Mouse (Mus musculus) spleen, embryonic (tissue): ENCODE data around the gene Kit.

Experiments used
- CTCF ChIA-PET: fragments of 350-600 bp; sonication (Branson Sonifier 250); formaldehyde crosslinking; loops from one replicate; lab custom pipeline; 2022; lab: Charles Lee

The Kit gene

GRCm38 (mm10) chr5:75705421-75705820 lies 130.7 kb downstream of the Kit start:
- CTCF ChIA-PET = interaction anchor here (0.6 kb wide), 1 partner anchor 1621 kb away, joined by 3 read pairs; no protein-coding TSS in a partner anchor
